Mouse (Mus musculus): ENCODE results near the gene Mrps21. TPM values are rescaled to one million over a fixed set of nuclear protein-coding genes. Genes with fewer than 3 reads are reported as not detected.

Mrps21 gene
- polyA plus RNA-seq, 1 experiment, result 441 TPM

DNA sequence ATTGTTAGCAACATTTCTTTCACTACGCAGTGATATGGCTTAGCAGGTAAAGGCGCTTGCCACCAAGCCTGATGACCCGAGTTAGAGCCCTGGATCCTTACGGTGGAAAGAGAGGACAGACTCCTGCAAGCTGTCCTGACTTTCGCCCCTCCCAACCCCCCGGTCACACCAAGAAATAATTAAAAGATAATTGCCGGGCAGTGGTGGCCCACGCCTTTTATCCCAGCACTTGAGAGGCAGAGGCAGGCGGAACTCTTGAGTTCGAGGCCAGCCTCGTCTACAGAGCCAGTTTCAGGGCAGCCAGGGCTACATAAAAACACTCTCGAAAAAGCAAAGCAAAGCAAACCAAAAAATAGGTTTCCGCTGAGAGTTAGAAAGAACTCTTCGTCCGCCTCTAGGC, 343 bp downstream of the Mrps21 start:
- peak overlapping the region; percentile 70 for H3K4me3 ChIP-seq (ENCODE audit: insufficient read depth, poor library complexity, severe bottlenecking)
- TF ChIP-seq CEBPB (IDR thresholded peaks at IDR 0.05; ENCODE audit: low read depth) (no peak), CTCF (IDR thresholded peaks at IDR 0.05; ENCODE audit: control insufficient read depth, insufficient read depth, insufficient read length) (no peak), USF1 (IDR thresholded peaks at IDR 0.05; ENCODE audit: low read depth) (no peak), FOSL1 (IDR thresholded peaks at IDR 0.05; ENCODE audit: insufficient read depth, low read length, poor library complexity, severe bottlenecking) (no peak), MAX (IDR thresholded peaks at IDR 0.05) (no peak), MYOG (IDR thresholded peaks at IDR 0.05; ENCODE audit: control insufficient read depth, extremely low read depth, insufficient read length) (no peak), MYOD1 (IDR thresholded peaks at IDR 0.05; ENCODE audit: control insufficient read depth, insufficient read length, low read depth) (no peak)
- H3ac ChIP-seq (ENCODE audit: control insufficient read depth, insufficient read length, low read depth), result peak overlapping the region; percentile 10
- peaks cover 63% of the 10 kb centered on the region for H3K79me2 ChIP-seq (ENCODE audit: control insufficient read depth, insufficient read depth)
- peaks cover 13% of the 10 kb centered on the region for H3K79me3 ChIP-seq (ENCODE audit: low read depth)
- H3K36me3 ChIP-seq (ENCODE audit: control insufficient read depth, insufficient read depth), result peaks cover 13% of the 10 kb centered on the region
- H3K27me3 ChIP-seq (ENCODE audit: control insufficient read depth, insufficient read depth, insufficient read length), result no peaks in the 10 kb centered on the region

DNA sequence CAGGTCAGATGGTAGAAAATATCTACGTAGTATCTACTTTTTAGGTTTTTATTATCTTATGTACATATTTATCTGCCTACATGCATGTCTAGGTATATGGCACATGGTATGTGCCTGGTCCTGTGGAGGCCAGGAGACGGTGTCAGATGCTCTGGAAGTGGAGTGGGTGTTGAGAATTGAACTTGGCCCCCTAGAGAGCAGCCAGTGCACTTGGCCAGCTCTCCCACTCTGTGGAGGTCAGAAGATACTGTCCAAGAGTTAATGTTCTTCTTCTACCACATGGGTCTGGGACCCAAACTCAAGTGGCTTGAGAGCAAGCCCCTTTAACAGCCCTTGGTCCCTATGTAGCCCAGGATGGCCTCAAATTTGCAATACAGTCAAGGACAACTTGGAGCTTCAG, 3.9 kb downstream of the Mrps21 start:
- H3K36me3 ChIP-seq (ENCODE audit: control insufficient read depth, insufficient read depth), result peaks cover 18% of the 10 kb centered on the region

DNA sequence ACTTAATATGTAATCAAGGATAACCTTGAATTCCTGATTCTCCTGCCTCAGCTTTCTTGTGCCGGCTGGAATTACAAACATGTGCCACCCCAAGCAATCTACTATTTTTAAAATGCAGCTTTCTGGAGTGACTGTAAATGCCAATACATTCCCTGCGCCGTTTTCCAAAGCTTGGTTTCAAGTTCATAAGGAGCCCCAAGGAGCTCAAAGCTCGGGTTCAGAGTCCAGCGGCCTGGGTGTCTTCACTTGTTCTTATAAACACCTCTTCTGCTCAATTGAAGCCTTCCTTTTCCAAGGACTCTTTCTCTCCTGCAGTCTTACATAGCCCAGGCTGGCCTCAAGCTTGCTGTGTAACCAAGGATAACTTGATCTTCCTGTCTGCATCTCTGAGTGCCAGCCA, 5.2 kb downstream of the Mrps21 start:
- TF ChIP-seq MAX (IDR thresholded peaks at IDR 0.05) (no peak), CEBPB (IDR thresholded peaks at IDR 0.05; ENCODE audit: low read depth) (no peak), USF1 (IDR thresholded peaks at IDR 0.05; ENCODE audit: low read depth) (no peak), MYOD1 (IDR thresholded peaks at IDR 0.05; ENCODE audit: control insufficient read depth, insufficient read length, low read depth) (no peak), CTCF (IDR thresholded peaks at IDR 0.05; ENCODE audit: control insufficient read depth, insufficient read depth, insufficient read length) (no peak), FOSL1 (IDR thresholded peaks at IDR 0.05; ENCODE audit: insufficient read depth, low read length, poor library complexity, severe bottlenecking) (no peak), MYOG (IDR thresholded peaks at IDR 0.05; ENCODE audit: control insufficient read depth, extremely low read depth, insufficient read length) (no peak)
- Histone ChIP-seq H3ac (ENCODE audit: control insufficient read depth, insufficient read length, low read depth) (no peak overlapping the region), H3K79me3 (ENCODE audit: low read depth) (peaks cover 7% of the 10 kb centered on the region), H3K4me3 (ENCODE audit: insufficient read depth, poor library complexity, severe bottlenecking) (no peak overlapping the region), H3K27me3 (ENCODE audit: control insufficient read depth, insufficient read depth, insufficient read length) (no peaks in the 10 kb centered on the region), H3K36me3 (ENCODE audit: control insufficient read depth, insufficient read depth) (peaks cover 18% of the 10 kb centered on the region), H3K79me2 (ENCODE audit: control insufficient read depth, insufficient read depth) (peaks cover 35% of the 10 kb centered on the region)

More for the DNA sequence above, 3.9 kb downstream of the Mrps21 start:
- no peak overlapping the region for H3ac ChIP-seq (ENCODE audit: control insufficient read depth, insufficient read length, low read depth)
- H3K27me3 ChIP-seq (ENCODE audit: control insufficient read depth, insufficient read depth, insufficient read length), result no peaks in the 10 kb centered on the region
- H3K79me2 ChIP-seq (ENCODE audit: control insufficient read depth, insufficient read depth), result peaks cover 48% of the 10 kb centered on the region
- H3K79me3 ChIP-seq (ENCODE audit: low read depth), result peaks cover 13% of the 10 kb centered on the region
- TF ChIP-seq FOSL1 (IDR thresholded peaks at IDR 0.05; ENCODE audit: insufficient read depth, low read length, poor library complexity, severe bottlenecking) (no peak), MYOD1 (IDR thresholded peaks at IDR 0.05; ENCODE audit: control insufficient read depth, insufficient read length, low read depth) (no peak), USF1 (IDR thresholded peaks at IDR 0.05; ENCODE audit: low read depth) (no peak), CEBPB (IDR thresholded peaks at IDR 0.05; ENCODE audit: low read depth) (no peak), MAX (IDR thresholded peaks at IDR 0.05) (no peak), MYOG (IDR thresholded peaks at IDR 0.05; ENCODE audit: control insufficient read depth, extremely low read depth, insufficient read length) (no peak), CTCF (IDR thresholded peaks at IDR 0.05; ENCODE audit: control insufficient read depth, insufficient read depth, insufficient read length) (no peak)
- H3K4me3 ChIP-seq (ENCODE audit: insufficient read depth, poor library complexity, severe bottlenecking), result no peak overlapping the region

DNA sequence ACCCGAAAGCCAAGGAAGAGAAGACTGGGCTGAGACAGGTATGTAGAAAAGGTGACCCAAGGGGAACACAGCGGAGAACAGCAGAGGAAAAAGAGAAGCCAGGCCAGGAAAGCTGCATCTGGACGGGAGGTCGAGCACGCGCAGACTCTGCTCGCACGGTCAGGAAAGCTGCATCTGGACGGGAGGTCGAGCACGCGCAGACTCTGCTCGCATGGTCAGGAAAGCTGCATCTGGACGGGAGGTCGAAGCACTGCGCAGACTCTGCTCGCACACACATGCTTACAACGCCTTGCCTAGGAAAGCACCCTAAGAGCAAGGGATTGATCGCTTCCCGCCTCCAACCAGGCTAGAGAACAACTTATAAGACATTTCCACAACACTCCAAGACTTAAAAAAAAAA, 5.7 kb downstream of the Mrps21 start:
- no peak overlapping the region for H3ac ChIP-seq (ENCODE audit: control insufficient read depth, insufficient read length, low read depth)
- peaks cover 30% of the 10 kb centered on the region for H3K79me2 ChIP-seq (ENCODE audit: control insufficient read depth, insufficient read depth)
- H3K4me3 ChIP-seq (ENCODE audit: insufficient read depth, poor library complexity, severe bottlenecking), result no peak overlapping the region
- no peaks in the 10 kb centered on the region for H3K27me3 ChIP-seq (ENCODE audit: control insufficient read depth, insufficient read depth, insufficient read length)
- H3K36me3 ChIP-seq (ENCODE audit: control insufficient read depth, insufficient read depth), result peaks cover 18% of the 10 kb centered on the region
- H3K79me3 ChIP-seq (ENCODE audit: low read depth), result peaks cover 3% of the 10 kb centered on the region
- TF ChIP-seq MYOG (IDR thresholded peaks at IDR 0.05; ENCODE audit: control insufficient read depth, extremely low read depth, insufficient read length) (no peak), MAX (IDR thresholded peaks at IDR 0.05) (no peak), USF1 (IDR thresholded peaks at IDR 0.05; ENCODE audit: low read depth) (no peak), FOSL1 (IDR thresholded peaks at IDR 0.05; ENCODE audit: insufficient read depth, low read length, poor library complexity, severe bottlenecking) (no peak), CEBPB (IDR thresholded peaks at IDR 0.05; ENCODE audit: low read depth) (no peak), MYOD1 (IDR thresholded peaks at IDR 0.05; ENCODE audit: control insufficient read depth, insufficient read length, low read depth) (no peak), CTCF (IDR thresholded peaks at IDR 0.05; ENCODE audit: control insufficient read depth, insufficient read depth, insufficient read length) (no peak)

DNA sequence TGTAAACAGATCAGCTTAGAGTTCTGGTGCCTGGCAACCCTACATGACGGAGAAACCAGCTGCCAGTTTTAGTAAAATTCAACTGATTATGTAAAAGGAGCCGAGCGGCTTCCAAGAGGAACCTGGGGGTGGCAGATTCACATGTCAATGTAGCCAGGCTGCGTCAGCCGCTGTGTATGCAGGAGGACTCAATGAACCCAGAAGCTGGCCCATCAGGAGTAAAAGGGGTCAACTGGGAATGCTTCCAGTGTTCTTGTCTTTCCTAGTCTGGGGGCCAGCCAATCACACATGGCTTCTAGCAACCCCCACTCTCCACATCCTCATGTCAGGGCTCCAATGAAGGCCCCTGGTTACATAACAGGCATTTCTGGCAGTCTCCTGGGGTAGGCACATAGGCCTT, 6.3 kb downstream of the Mrps21 start:
- Histone ChIP-seq H3K79me2 (ENCODE audit: control insufficient read depth, insufficient read depth) (peaks cover 25% of the 10 kb centered on the region), H3K79me3 (ENCODE audit: low read depth) (no peaks in the 10 kb centered on the region), H3K36me3 (ENCODE audit: control insufficient read depth, insufficient read depth) (peaks cover 18% of the 10 kb centered on the region), H3K4me3 (ENCODE audit: insufficient read depth, poor library complexity, severe bottlenecking) (no peak overlapping the region), H3K27me3 (ENCODE audit: control insufficient read depth, insufficient read depth, insufficient read length) (no peaks in the 10 kb centered on the region), H3ac (ENCODE audit: control insufficient read depth, insufficient read length, low read depth) (no peak overlapping the region)
- TF ChIP-seq MYOD1 (IDR thresholded peaks at IDR 0.05; ENCODE audit: control insufficient read depth, insufficient read length, low read depth) (no peak), CEBPB (IDR thresholded peaks at IDR 0.05; ENCODE audit: low read depth) (no peak), MAX (IDR thresholded peaks at IDR 0.05) (no peak), FOSL1 (IDR thresholded peaks at IDR 0.05; ENCODE audit: insufficient read depth, low read length, poor library complexity, severe bottlenecking) (no peak), CTCF (IDR thresholded peaks at IDR 0.05; ENCODE audit: control insufficient read depth, insufficient read depth, insufficient read length) (no peak), USF1 (IDR thresholded peaks at IDR 0.05; ENCODE audit: low read depth) (no peak), MYOG (IDR thresholded peaks at IDR 0.05; ENCODE audit: control insufficient read depth, extremely low read depth, insufficient read length) (no peak)

DNA sequence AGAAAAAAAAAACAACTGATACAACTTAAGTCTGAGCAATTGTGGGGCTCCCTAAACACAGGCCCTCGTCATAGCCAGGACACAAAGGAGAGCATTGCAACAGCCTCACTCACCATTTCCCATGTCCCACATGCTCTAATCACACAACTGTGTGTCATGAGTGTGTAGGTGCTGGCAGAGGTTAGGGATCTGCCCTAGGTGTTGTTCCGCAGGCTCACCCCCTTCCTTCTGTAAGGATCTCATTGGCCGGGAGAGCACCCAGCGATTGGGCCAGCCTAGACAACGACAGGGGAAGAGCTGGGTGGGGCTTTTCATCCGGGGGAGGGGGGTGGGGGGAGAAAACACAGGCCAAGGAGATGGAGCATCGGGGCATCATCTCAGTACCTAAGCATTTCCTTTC, 7.7 kb downstream of the Mrps21 start:
- Histone ChIP-seq H3K36me3 (ENCODE audit: control insufficient read depth, insufficient read depth) (peaks cover 9% of the 10 kb centered on the region), H3K79me2 (ENCODE audit: control insufficient read depth, insufficient read depth) (peaks cover 12% of the 10 kb centered on the region)

More for the DNA sequence above, 7.7 kb downstream of the Mrps21 start:
- no peak overlapping the region for H3K4me3 ChIP-seq (ENCODE audit: insufficient read depth, poor library complexity, severe bottlenecking)
- no peaks in the 10 kb centered on the region for H3K79me3 ChIP-seq (ENCODE audit: low read depth)
- TF ChIP-seq CEBPB (IDR thresholded peaks at IDR 0.05; ENCODE audit: low read depth), result no peak
- no peak for TF ChIP-seq MYOG (IDR thresholded peaks at IDR 0.05; ENCODE audit: control insufficient read depth, extremely low read depth, insufficient read length)
- no peak for TF ChIP-seq MAX (IDR thresholded peaks at IDR 0.05)
- no peak for TF ChIP-seq CTCF (IDR thresholded peaks at IDR 0.05; ENCODE audit: control insufficient read depth, insufficient read depth, insufficient read length)
- TF ChIP-seq USF1 (IDR thresholded peaks at IDR 0.05; ENCODE audit: low read depth), result no peak
- no peak for TF ChIP-seq MYOD1 (IDR thresholded peaks at IDR 0.05; ENCODE audit: control insufficient read depth, insufficient read length, low read depth)
- no peak for TF ChIP-seq FOSL1 (IDR thresholded peaks at IDR 0.05; ENCODE audit: insufficient read depth, low read length, poor library complexity, severe bottlenecking)
- no peaks in the 10 kb centered on the region for H3K27me3 ChIP-seq (ENCODE audit: control insufficient read depth, insufficient read depth, insufficient read length)
- H3ac ChIP-seq (ENCODE audit: control insufficient read depth, insufficient read length, low read depth), result no peak overlapping the region
